Mouse (Mus musculus) gastrocnemius, postnatal 14 days (tissue): ENCODE data around the gene Zc3h12c. TPM values are rescaled to one million over a fixed set of nuclear protein-coding genes. Genes with fewer than 3 reads are reported as not detected.

Source experiments
- DNase-seq: peaks from one replicate; pipeline ENCODE4 v3.0.0; 2021; ENCODE audit warnings: mixed read lengths
- intact Hi-C: fragments of 180-260 bp; cut with DNase I; formaldehyde crosslinking; loops from one replicate; pipeline ENCODE4 v1.15.1; 2025; ENCODE audit warnings: low total_unique reads
- total RNA-seq, 2 experiments: library from RNA; stranded (reverse); gene quantifications; 2 replicates each; pipeline ENCODE4 v1.2.3; 2021

The Zc3h12c gene
- total RNA-seq, 2 experiments from 2014 or later: 5.7 to 6.4 TPM

DNA sequence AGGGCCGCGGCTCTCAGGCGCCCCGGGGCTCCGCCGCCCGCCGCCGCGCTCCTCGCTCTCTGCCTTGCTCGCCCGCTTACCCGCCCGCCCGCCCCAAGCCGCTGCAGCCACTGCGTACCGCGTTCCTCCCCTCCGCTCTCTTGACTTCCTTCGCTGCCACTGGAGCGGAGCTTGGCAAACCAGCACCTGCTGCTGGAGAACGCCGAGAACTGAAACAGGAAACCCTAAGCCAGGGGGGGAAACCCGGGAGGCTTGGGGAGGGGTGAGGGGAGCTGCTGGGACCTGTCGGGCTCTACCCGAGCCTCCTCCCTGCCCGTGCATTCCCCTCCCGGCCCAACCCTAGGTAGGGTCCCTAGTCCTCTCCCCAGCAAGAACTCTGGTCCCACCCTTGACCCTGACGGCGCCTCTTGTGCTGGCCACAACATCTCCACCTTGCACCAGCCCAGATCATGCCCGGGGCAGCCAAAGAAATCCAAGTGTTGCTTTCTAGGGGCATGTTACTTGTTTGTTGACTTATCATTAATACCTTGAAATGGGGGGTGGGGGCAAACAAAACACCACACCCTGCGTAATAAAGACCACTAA, 406 bp upstream of the Zc3h12c start:
- peak; percentile 84 for DNase-seq
- intact Hi-C loops: no loop called here

DNA sequence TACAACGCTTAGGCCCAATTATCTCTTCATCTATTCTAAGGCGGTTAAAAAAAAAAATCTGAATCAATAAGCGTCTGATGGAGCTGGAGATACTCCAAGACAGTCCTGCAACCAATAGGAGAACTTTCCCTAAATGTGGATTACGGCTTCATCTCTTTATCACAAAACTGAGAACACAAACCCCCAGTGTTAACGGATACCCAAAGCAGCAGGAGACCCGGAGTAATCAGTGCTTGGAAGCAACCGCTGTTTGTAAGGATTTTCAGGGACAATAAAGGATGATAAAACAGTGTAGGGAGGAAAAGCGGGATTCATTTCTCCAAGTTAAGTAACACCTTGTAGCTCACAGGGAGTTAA, 888 bp downstream of the Zc3h12c start:
- intact Hi-C loops: no loop called here
- DNase-seq: no peak

DNA sequence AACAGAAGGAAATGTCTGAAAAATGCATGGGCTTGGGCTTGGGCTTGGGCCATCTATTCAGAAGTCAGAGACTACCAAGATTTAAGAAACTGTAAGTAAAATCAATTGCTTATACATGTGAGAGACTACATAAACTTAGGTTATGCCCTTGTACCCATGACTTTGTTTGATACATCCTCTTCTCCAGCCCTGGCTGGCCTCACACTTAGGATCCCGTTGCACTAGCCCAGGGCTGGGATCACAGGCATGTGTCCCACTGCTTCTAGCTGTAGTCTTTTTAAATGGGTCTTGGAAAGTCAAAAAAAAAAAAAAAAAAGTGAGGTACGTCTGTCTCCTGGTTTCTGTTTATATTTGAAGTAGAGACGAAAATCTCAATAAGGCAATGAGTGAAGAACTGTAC, 1.3 kb downstream of the Zc3h12c start:
- intact Hi-C loops: no loop called here
- DNase-seq: no peak

DNA sequence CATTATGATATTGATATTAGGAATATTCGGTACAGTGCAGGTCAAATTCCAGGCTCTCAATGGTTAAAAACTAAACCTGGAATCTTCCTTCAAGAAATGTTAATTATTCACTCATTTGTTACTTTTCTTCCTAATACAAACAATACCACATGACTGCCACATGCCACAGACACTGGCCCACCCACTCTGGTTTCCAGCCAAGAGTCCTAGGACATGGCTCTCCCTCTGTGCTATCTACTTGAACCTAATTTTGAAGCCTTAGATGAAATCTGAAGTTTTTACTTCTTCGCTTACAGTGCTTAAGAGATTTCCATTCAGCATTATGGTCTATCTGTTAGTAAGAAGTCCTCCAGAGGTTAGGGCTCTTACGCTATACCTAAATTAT, 2.7 kb downstream of the Zc3h12c start:
- intact Hi-C loops: no loop called here
- no peak for DNase-seq

DNA sequence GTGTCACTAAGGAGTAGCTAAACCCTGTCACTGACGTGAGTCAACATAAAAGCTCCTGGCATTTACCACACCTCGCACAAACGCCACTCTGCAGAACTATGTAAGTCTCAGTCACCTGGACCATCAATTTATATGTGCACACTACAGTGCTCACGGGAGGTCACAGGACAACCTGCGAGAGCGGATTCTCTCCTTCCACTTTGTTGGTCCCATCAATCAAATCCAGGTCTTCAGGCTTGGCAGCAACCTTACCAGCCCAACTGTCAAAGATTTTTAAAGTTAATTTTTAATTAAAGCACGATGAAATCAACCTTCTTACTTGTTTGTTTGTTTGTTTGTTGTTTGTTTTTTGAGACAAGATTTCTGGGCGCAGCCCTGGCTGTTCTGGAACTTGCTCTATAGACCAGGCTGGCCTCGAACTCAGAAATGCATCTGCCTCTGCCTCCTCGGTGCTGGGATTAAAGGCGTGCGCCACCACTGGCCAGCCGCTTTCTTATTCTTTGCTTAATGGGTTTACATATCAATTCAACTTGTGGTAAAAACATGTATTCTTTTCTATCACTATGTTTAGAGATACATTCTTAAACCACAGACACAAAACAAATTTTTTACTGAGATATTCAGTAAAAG, 3.2 kb downstream of the Zc3h12c start:
- no peak for DNase-seq
- intact Hi-C loops: no loop called here

DNA sequence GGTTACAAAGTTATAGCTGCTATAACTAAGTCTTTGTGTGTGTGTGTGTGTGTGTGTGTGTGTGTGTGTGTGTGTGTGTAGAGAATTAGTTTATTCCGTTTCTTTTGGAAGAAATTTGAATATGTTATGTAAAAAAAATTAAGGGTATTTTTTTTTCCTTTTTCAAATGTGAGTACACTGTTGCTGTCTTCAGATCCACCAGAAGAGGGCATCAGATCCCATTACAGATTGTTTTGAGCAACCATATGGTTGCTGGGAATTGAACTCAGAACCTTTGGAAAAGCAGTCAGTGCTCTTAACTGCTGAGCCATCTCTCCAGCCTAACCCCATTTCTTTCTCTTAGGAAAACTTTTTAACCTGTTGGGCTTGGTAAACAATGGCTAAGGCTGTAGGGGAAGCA, 7.9 kb downstream of the Zc3h12c start:
- intact Hi-C loops: no loop called here

DNA sequence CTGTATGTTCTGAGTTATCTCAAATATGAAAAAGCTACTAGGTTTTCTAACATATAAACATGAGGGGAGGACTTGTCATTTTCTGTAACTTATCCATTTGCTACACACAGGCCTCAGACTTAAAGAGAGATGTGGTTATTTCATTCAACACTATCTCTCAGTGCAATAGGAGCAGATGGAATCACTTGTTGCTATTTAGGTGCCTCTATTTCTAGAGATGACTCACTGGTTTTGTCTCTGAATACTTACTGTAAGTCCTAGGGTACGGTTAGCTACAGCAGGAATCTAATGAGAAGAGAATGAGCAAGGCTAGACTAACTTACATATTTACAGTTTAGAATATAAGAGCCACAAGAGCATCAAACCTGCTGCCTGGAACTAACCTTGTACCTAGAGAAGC, 9.8 kb downstream of the Zc3h12c start:
- no peak for DNase-seq
- intact Hi-C loops: no loop called here

More for the DNA sequence above, 7.9 kb downstream of the Zc3h12c start:
- no peak for DNase-seq

DNA sequence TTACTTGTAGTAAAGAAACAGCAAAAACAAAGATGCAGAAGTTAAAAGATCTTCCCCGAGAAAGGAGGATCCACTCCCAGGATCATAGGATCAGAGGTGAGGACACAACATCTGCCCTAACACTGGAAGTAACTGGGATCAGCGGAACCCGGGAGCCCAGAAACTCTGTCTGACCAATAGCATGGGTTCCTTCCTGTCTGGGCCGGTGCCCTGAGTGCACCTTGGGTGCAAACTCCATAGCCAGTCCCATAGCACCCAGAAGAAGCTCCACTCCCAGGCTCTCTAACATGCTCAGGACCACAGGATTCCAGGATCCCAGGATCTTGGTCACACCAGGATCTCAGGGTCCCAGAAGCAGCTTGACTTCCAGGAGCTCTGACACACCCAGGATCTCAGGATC, 13.0 kb downstream of the Zc3h12c start:
- intact Hi-C loops: no loop called here
- no peak for DNase-seq

DNA sequence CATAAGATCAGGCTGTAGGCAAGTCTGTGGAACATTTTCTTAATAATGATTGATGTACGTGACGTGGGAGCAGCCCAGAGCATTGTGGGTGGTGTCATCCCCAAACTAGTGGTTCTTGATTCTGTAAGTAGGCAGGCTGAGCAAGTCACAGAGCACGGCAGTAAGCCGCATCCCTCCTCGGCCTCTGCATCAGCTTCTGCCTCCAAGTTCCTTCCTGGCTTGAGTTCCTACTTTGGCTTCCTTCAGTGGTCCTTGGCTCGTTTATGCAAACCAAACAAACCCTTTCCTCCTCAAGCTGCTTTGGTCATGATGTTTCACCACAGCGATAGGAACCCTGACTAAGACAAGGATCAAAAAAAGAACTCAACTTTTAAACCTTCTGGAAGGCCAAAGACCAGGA, 14.1 kb downstream of the Zc3h12c start:
- DNase-seq: no peak
- intact Hi-C loops: no loop called here

DNA sequence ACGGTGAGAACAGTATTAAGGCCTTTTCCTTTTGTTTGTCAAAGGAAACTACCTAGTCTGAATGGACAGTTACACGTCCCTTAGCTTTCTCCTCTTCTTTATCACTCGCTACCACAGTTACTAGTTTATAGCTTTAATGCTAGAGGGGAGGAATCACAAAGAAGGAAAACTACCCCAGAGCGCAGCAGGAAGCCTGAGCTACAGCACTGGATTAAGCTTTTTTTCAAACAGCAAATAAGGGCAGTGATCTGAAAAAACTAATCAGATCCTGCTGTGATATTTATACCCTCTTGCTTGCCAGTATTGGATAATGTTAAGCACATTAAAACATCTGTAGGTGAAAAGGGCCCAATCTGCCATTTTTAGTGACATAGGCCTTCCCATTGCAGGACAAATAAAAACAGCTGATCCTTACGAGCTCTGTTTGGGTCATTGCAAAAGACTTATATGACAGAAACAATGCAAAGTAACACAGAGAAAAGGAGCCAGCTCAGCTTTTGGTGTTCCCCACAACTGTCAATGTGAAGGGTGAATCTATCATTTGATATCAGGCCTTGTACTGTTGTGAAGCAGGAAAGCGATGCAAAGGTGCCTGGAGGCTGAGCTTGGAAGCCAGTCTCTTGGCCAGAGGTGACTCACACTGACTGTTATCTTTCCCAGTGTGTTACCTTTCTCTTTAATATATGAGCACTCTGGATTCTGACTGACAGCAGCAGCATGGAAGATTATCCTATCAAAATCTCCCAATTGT, 16.1 kb downstream of the Zc3h12c start:
- intact Hi-C loops: no loop called here
- DNase-seq: no peak

DNA sequence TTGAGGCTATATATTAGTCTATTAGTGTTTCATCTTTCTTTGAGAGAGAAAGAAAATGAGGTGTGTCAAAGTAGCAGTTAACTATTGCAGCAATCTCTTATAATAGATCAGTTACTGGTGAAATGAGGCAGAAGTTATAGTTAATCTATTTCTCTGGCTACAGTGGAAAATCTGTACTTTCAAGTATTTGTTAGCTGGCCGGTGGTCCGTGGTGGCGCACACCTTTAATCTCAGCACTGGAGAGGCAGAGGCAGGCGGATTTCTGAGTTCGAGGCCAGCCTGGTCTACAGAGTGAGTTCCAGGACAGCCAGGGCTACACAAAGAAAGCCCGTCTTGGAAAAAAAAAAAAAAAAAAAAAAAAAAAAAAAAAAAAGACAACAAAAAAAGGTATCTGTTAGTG, 18.6 kb downstream of the Zc3h12c start:
- DNase-seq: no peak
- intact Hi-C loops: no loop called here

DNA sequence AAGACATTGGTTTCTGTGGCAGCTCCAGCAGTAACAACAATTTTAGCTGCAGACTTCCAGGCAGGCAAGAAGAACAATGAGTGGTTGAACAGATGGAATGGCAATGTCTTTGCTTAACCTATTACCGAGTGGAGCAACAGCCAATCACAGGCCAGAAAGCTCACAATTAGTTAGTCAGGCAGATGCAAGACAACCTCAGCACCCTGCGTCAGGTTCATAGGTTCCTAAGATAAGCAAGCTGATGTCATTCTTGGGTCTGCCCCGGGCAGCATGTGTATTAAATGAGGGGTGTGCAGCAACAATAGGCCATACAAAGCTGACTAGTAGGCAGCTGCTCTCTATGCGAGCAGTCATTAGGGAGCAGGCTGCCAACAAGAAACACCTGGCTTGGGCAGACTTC, 19.1 kb downstream of the Zc3h12c start:
- no peak for DNase-seq
- intact Hi-C loops: no loop called here

DNA sequence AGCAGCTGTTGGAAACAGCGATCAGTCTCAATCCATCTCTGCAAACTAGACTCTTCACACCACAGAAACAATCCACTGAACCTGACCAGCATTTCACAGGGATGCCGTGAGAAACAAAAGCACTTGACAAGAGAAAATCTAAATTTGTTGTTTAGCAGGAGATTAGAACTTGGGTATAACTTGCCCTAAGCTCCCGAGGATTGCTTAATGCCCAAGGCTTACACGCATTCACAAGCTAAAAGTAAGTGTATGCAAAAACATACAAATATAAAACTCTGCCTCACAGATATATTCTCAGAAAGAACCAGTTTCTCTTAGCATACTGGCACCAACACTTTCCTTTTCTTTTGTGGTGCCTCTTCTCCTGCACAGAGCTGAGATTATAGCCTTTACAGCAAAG, 19.5 kb downstream of the Zc3h12c start:
- intact Hi-C loops: no loop called here
- no peak for DNase-seq

DNA sequence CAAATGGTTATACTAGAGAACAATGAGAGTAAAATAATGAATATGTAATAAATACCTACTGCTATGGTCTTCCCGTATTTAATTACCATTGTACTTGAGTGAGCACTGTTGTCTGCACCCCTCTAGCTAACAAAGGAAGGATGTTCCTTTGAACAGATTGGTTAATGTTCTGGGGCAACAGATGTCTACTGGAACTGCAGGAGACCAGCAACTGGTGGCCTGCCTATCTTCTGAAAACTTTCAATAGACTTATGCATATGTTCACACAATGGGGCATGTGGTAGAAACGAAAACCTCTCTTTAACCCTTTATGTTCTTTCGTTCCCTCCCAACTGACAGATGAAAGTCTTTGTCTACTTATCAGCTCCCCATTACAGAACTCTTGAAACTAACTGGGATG, 20.1 kb downstream of the Zc3h12c start:
- DNase-seq: no peak
- intact Hi-C loops: no loop called here

DNA sequence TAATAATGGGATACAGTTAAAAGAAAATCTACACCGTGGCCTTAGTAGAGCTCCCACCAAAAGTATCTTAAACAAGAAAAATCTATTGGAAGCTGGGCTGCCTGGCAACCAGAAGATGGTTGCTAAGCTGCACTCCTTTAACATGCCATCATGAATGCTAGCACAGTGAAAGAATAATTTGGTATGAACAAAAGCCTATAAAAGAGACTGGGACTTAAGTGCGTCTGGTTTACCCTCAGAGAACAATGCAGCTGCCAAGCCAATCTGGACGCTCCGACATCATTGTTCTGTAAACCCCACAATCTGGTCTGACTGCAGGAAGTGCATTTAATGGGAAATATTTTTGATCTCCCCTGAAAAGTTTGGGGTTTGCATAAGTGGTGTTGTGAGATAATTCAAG, 22.1 kb downstream of the Zc3h12c start:
- intact Hi-C loops: no loop called here
- DNase-seq: no peak

DNA sequence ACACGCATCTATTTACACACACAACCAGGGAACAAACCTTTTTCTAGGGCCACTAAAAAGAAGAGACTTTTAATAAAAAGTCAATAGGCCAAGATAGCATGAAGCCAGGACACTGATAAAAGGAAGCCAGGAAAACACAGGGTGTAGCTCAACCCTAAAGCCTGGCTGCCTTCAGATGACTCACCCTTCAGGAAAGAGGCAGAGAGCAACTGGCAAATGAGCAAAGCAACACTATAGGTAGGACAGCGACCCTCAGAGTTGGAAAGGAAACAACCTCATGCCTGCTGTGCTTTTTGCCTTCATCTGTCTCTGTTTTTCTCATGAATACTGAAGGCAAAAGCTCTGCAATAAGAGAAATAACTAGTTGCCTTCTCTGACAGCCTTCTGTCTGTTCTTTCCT, 35.6 kb downstream of the Zc3h12c start:
- DNase-seq: no peak
- intact Hi-C loops: no loop called here

DNA sequence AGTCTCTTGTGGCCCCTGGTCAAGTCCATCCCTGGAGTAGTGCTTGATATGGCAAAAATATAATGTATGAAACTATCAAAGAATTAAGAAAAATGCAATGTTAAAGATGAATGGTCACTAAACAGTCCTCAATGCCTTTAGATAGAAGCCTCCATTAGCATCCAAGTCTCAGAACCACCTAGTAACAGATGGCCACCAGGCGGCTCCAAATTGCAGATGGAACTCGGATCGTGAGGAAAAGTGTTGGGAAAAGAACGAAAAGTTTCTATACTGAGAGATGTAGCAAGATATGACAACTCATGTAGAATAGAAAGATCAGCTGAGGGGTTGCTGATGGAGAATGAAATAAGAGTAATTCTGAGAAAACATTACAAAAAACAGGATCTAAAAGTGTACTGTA, 38.0 kb downstream of the Zc3h12c start:
- intact Hi-C loops: no loop called here
- DNase-seq: no peak

DNA sequence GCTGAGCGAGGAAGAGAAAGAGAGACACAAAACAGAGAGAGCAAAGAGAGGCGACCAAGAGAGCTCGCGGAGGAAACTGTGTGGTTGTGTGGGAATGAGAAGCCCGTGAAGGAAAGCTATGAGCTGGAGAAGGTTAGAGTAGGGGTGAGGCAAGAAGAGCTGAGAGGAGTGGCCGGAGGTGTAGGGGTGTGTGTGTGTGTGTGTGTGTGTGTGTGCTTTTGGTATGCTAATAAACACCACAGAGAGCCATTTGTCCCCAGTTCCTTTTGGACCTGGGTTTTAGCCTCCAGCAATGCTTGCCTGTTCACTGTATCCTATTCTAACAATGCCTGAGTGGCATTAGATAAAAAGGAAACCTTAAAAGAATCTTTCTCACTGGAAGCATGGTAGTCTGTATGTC, 43.1 kb downstream of the Zc3h12c start:
- intact Hi-C loops: loop anchor here (10.0 kb wide), 1 partner anchor 160 kb away; no protein-coding TSS in a partner anchor
- no peak for DNase-seq

DNA sequence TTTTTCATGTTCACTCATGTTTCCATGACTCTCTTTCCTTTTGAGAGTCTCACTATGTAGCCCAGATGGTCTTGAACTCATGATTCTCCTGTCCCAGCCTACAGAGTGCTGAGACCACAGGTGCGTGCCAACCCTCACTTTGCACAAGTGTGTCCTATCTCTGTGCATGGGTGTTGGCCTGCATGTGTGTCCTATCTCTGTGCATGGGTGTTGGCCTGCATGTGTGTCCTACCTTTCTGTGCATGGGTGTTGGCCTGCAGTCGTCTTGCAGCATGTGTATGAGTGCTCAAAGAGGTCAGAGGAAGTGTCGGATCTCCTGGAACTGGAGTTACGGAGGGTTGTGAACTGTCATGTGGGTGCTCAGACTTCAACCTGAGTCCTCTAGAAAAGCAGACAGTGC, 49.2 kb downstream of the Zc3h12c start:
- intact Hi-C loops: no loop called here
- DNase-seq: no peak

DNA sequence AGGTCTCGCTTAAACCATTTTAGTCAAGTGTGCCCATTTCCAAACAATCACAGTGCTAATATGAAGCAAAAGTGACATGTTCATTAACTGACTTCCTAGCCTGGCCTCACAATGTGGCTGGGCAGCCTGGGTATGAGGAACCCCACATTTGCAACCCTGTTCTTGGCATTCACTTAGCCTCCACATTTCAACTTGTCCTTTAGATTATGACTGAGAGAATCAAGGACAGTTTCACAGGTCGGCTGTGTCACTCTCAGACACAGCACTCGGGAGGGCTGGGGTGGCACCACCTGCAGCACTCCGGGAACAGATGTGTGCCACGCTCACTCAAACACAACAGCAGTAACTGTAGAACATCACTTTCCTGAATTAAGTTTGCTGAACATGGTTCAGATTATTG, 55.3 kb downstream of the Zc3h12c start:
- DNase-seq: no peak
- intact Hi-C loops: no loop called here

DNA sequence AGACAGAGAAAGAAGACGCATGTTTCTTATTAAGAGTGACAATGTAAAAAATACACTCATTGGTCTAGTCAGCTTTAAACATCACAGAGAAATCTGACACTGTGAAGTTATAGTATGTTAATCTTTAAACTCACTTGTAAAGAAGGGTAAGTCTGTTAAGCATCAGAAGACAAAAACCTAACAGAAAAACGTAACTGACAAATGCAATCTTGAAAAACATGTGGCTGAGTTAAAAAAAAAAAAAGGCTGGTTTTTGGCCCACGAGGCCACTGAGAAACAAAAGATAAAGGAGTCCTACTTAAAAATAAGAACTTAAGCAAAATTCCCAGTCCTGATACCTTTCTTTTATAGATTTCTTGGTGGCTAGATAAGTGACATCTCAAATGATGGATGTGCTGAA, 57.6 kb downstream of the Zc3h12c start:
- intact Hi-C loops: no loop called here
- no peak for DNase-seq
